In the genomic region with DNA sequence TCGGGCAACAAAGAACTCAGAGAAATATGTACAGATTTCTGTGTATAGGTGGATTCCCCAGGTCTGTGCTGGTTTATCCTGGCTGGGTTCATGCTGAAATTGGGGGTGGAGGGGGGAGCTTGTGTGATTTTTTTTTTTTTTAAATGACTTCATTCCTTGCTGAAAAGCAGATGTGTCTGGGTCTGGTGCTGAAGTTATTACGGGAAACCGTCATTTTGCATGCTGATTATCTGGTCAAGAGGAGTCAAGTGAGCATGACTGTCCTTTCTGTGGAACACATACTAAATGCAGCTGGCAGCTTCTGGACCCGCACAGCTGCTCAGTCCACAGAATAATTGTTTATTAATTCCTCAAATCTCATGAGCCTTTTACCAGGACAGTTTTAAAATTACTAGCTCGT, we compare ENCODE assay signal across 8 mouse cellular contexts.
A peak's percentile ranks its signal among the peaks of the same experiment; 100 is the strongest.
DNase-seq lines count a peak whose midpoint lies in the region; ATAC-seq and TF ChIP-seq lines count a peak whose summit lies in the region.

No protein-coding gene starts in this region.

- H3K4me3 ChIP-seq in kidney, embryonic 14.5 days (ENCODE audit: low read length), result no peak overlapping the region
- peak overlapping the region; percentile 30 for H3K4me3 ChIP-seq in embryonic facial prominence, embryonic 13.5 days
- peak overlapping the region; percentile 52 for H3K4me3 ChIP-seq in hindbrain, embryonic 16.5 days (ENCODE audit: low read length)
- no peak overlapping the region for H3K4me3 ChIP-seq in myocyte

- H3ac ChIP-seq in myocyte (ENCODE audit: control insufficient read depth, insufficient read length), result no peak overlapping the region

- no peaks in the 10 kb centered on the region for H3K27me3 ChIP-seq in kidney, embryonic 14.5 days (ENCODE audit: control insufficient read depth, insufficient read depth, low read length)
- no peaks in the 10 kb centered on the region for H3K27me3 ChIP-seq in embryonic facial prominence, embryonic 13.5 days
- H3K27me3 ChIP-seq in hindbrain, embryonic 16.5 days (replicated peaks; ENCODE audit: control insufficient read depth, insufficient read depth, low read length), result no peaks in the 10 kb centered on the region
- no peaks in the 10 kb centered on the region for H3K27me3 ChIP-seq in myocyte (ENCODE audit: control insufficient read depth, insufficient read depth, insufficient read length)

- WGBS in kidney, embryonic 14.5 days, result 51% methylated on average over 5 of the region's 5 CpGs
- 21% methylated on average over 5 of the region's 5 CpGs for WGBS in embryonic facial prominence, embryonic 13.5 days
- WGBS in hindbrain, embryonic 16.5 days, result 8% methylated on average over 5 of the region's 5 CpGs

- no peaks in the 10 kb centered on the region for H3K36me3 ChIP-seq in kidney, embryonic 14.5 days (ENCODE audit: control insufficient read depth, insufficient read depth, low read length)
- no peaks in the 10 kb centered on the region for H3K36me3 ChIP-seq in embryonic facial prominence, embryonic 13.5 days
- H3K36me3 ChIP-seq in hindbrain, embryonic 16.5 days (ENCODE audit: control insufficient read depth, insufficient read depth, low read length), result no peaks in the 10 kb centered on the region
- no peaks in the 10 kb centered on the region for H3K36me3 ChIP-seq in myocyte (ENCODE audit: control insufficient read depth, insufficient read depth)

- H3K27ac ChIP-seq in kidney, embryonic 14.5 days (ENCODE audit: low read depth, low read length), result no peak overlapping the region
- H3K27ac ChIP-seq in embryonic facial prominence, embryonic 13.5 days, result no peak overlapping the region
- peak overlapping the region; percentile 90 for H3K27ac ChIP-seq in hindbrain, embryonic 16.5 days (ENCODE audit: low read depth, low read length)

- no peak for ATAC-seq in kidney, embryonic 14.5 days (ENCODE audit: low FRiP score, low TSS enrichment)
- ATAC-seq in embryonic facial prominence, embryonic 13.5 days (ENCODE audit: insufficient number of reproducible peaks, insufficient read depth, low FRiP score, low TSS enrichment, low read depth), result no peak
- no peak for ATAC-seq in hindbrain, embryonic 16.5 days

- no peaks in the 10 kb centered on the region for H3K9me3 ChIP-seq in kidney, embryonic 14.5 days (ENCODE audit: control insufficient read depth, low read length)
- no peaks in the 10 kb centered on the region for H3K9me3 ChIP-seq in embryonic facial prominence, embryonic 13.5 days
- H3K9me3 ChIP-seq in hindbrain, embryonic 16.5 days (ENCODE audit: control insufficient read depth, low read length), result no peaks in the 10 kb centered on the region

- H3K9ac ChIP-seq in kidney, embryonic 14.5 days (ENCODE audit: low read depth, low read length), result no peak overlapping the region
- H3K9ac ChIP-seq in embryonic facial prominence, embryonic 13.5 days, result 0 out of 2 replicates have a peak overlapping the region, but pooled peaks have one; percentile 40
- H3K9ac ChIP-seq in hindbrain, embryonic 16.5 days (ENCODE audit: low read depth, low read length), result peak overlapping the region; percentile 62

- peak overlapping the region; percentile 31; the same call in 1 of the 2 replicates for H3K4me2 ChIP-seq in kidney, embryonic 14.5 days (replicated peaks; ENCODE audit: low read depth, low read length)
- H3K4me2 ChIP-seq in embryonic facial prominence, embryonic 13.5 days, result peak overlapping the region; percentile 59
- H3K4me2 ChIP-seq in hindbrain, embryonic 16.5 days (ENCODE audit: low read length), result peak overlapping the region; percentile 49
- peak overlapping the region; percentile 52 for H3K4me2 ChIP-seq in myocyte (ENCODE audit: low read depth)

- TF ChIP-seq POLR2A in myocyte (IDR thresholded peaks at IDR 0.05; ENCODE audit: insufficient read length, low read depth), result no peak

- no peak for DNase-seq in kidney, adult 11 months
- no peak for DNase-seq in cerebellum, postnatal 14 days
- no peak for DNase-seq in c-Kit-positive CD71-positive TER-119-positive erythroid progenitor cells, embryonic 14.5 days (ENCODE audit: low spot score)
- no peak for DNase-seq in cerebellum, postnatal 4 days (ENCODE audit: low spot score in 2 of 2)

- no peaks in the 10 kb centered on the region for H3K4me1 ChIP-seq in kidney, embryonic 14.5 days (ENCODE audit: control insufficient read depth, insufficient read depth, low read length)
- H3K4me1 ChIP-seq in embryonic facial prominence, embryonic 13.5 days, result peaks cover 20% of the 10 kb centered on the region
- peaks cover 20% of the 10 kb centered on the region for H3K4me1 ChIP-seq in hindbrain, embryonic 16.5 days (ENCODE audit: control insufficient read depth, insufficient read depth, low read depth, low read length)

- no peaks in the 10 kb centered on the region for H3K79me2 ChIP-seq in myocyte (ENCODE audit: control insufficient read depth, insufficient read depth)

TF ChIP-seq in myocyte, 11 proteins besides CTCF, POLR2A, EP300 and RAD21:
- TF ChIP-seq POLR2AphosphoS2 (IDR thresholded peaks at IDR 0.05; ENCODE audit: insufficient read length, low read depth) (no peak), MYOG (IDR thresholded peaks at IDR 0.05; ENCODE audit: control insufficient read depth in 1 of 3, insufficient read depth in 1 of 3, insufficient read length in 2 of 3, low read depth in 2 of 3) (no peak)
TF ChIP-seq in myocyte: peak in this region for 0.

Comparison
In these comparisons a context has a peak if more than half of its experiments do, and no peak if none do; other contexts are left out.
1. H3K4me3 ChIP-seq: peak in embryonic facial prominence, embryonic 13.5 days (single experiment) and hindbrain, embryonic 16.5 days (single experiment); none in kidney, embryonic 14.5 days (single experiment) and myocyte (single experiment).
2. Peak in every context shown above with its lines, with median percentiles within 50 percentile points of each other: H3K4me2 ChIP-seq.